Mouse (Mus musculus) ES-E14 (cell line): Measurements from ENCODE around the gene Mapkapk3.

Source experiments
- CHD2 ChIP-seq: IDR thresholded peaks from 2 replicates; pipeline ENCODE4 v1.6.1; 2014; ENCODE audit warnings: mild to moderate bottlenecking, low read depth, low read length, inconsistent platforms
- HCFC1 ChIP-seq: IDR thresholded peaks from 2 replicates; pipeline ENCODE4 v1.6.1; 2012; ENCODE audit warnings: low read length, inconsistent platforms, borderline replicate concordance; ENCODE audit not compliant: insufficient read depth
- MAFK ChIP-seq: IDR thresholded peaks from 2 replicates; pipeline ENCODE4 v1.6.1; 2014; ENCODE audit warnings: mild to moderate bottlenecking, low read depth, low read length, inconsistent platforms; ENCODE audit not compliant: insufficient read depth
- ZC3H11A ChIP-seq: IDR thresholded peaks from 2 replicates; pipeline ENCODE4 v1.6.1; 2012; ENCODE audit warnings: low read depth, mild to moderate bottlenecking, inconsistent platforms, low read length, borderline replicate concordance
- ZNF384 ChIP-seq: IDR thresholded peaks from 2 replicates; pipeline ENCODE4 v1.6.1; 2012; ENCODE audit warnings: low read depth, low read length, inconsistent platforms

GRCm38 (mm10) chr9:107338172-107338883 is 48.7 kb upstream of the Mapkapk3 start, which contains the start of gene Hemk1:
- TF ChIP-seq ZC3H11A: no peak
- no peak for TF ChIP-seq MAFK
- no peak for TF ChIP-seq ZNF384
- TF ChIP-seq CHD2: no peak
- TF ChIP-seq HCFC1: peak; percentile 83
